Mouse (Mus musculus) brain, embryonic 14.5 days (tissue): Measurements from ENCODE around the gene Ankrd11.

Experiments
- CTCF ChIP-seq: fragments of 200-500 bp; IDR thresholded peaks from 2 replicates; pipeline ENCODE4 v1.5.1; 2012; ENCODE audit warnings: inconsistent platforms, mild to moderate bottlenecking, moderate library complexity, borderline replicate concordance; ENCODE audit not compliant: insufficient read depth, insufficient read length; ENCODE audit errors: extremely low read depth
- POLR2A ChIP-seq: fragments of 200-500 bp; IDR thresholded peaks from 2 replicates; pipeline ENCODE4 v1.6.1; 2012; ENCODE audit warnings: mild to moderate bottlenecking, inconsistent platforms, borderline replicate concordance; ENCODE audit not compliant: poor library complexity, insufficient read depth, insufficient read length, severe bottlenecking; ENCODE audit errors: extremely low read depth

- TF ChIP-seq POLR2A, result no peak
- no peak for TF ChIP-seq CTCF
These were observed 21.2 kb downstream of the Ankrd11 start for GRCm38 (mm10) chr8:123020859-123021258.
